Mouse (Mus musculus) forebrain, embryonic 14.5 days (tissue): ENCODE results near the gene Icosl. TPM values are rescaled to one million over a fixed set of nuclear protein-coding genes. Genes with fewer than 3 reads are reported as not detected.

ENCODE experiments used
- ATAC-seq: fragments of 200-750 bp; cut with Nextera tagmentation; 2 replicates; pipeline ENCODE4 v1.8.0; 2017; ENCODE audit warnings: mild to moderate bottlenecking, moderate library complexity
- DNase-seq: peaks from one replicate; pipeline ENCODE4 v3.0.0-alpha.2; 2015; ENCODE audit warnings: low spot score
- H3K27ac ChIP-seq: fragments of 300-500 bp; sonication (generic); 2 replicates; pipeline ENCODE4 v1.5.1; 2014; ENCODE audit warnings: low read depth, mild to moderate bottlenecking, control low read depth, low read length, moderate library complexity
- H3K27me3 ChIP-seq: fragments of 300-500 bp; sonication (generic); replicated peaks from 2 replicates; pipeline ENCODE4 v1.6.1; 2014; ENCODE audit warnings: low read length, control low read depth, mixed read lengths; ENCODE audit not compliant: control insufficient read depth, insufficient read depth
- H3K36me3 ChIP-seq: fragments of 300-500 bp; sonication (generic); 2 replicates; pipeline ENCODE4 v1.6.1; 2014; ENCODE audit warnings: low read length, control low read depth; ENCODE audit not compliant: control insufficient read depth, insufficient read depth
- H3K4me1 ChIP-seq: fragments of 300-500 bp; sonication (generic); 2 replicates; pipeline ENCODE4 v1.6.1; 2014; ENCODE audit warnings: antibody characterized with exemption, low read length, control low read depth; ENCODE audit not compliant: control insufficient read depth, insufficient read depth
- H3K4me2 ChIP-seq: fragments of 300-500 bp; sonication (generic); 2 replicates; pipeline ENCODE4 v1.6.1; 2014; ENCODE audit warnings: mild to moderate bottlenecking, control low read depth, low read length
- H3K4me3 ChIP-seq: fragments of 300-500 bp; sonication (generic); 2 replicates; pipeline ENCODE4 v1.5.1; 2014; ENCODE audit warnings: low read depth, low read length, control low read depth
- H3K9ac ChIP-seq: fragments of 300-500 bp; sonication (generic); 2 replicates; pipeline ENCODE4 v1.6.1; 2014; ENCODE audit warnings: mild to moderate bottlenecking, low read length, control low read depth, moderate library complexity
- H3K9me3 ChIP-seq: fragments of 300-500 bp; sonication (generic); replicated peaks from 2 replicates; pipeline ENCODE4 v1.6.1; 2016; ENCODE audit warnings: low read length, control low read depth, mixed read lengths; ENCODE audit not compliant: control insufficient read depth
- WGBS: fragments of 180-500 bp; shearing (Covaris S2); extraction: QIAGEN DNeasy Blood & Tissue Kit; methylation state at CpG from one replicate; pipeline ENCODE4 v1.1.7; 2014; 5-methylcytosine and 5-hydroxymethylcytosine counted together
- polyA plus RNA-seq: library from polyadenylated mRNA; unstranded; fragments of >200 nt; fragmentation: Nextera tagmentation; extraction: Ambion mirVana; gene quantifications from 2 replicates; pipeline ENCODE4 v1.2.1, GENCODE M21; 2014

The Icosl gene
- polyA plus RNA-seq, 1 experiment from 2014 or later = 0.60 TPM

DNA sequence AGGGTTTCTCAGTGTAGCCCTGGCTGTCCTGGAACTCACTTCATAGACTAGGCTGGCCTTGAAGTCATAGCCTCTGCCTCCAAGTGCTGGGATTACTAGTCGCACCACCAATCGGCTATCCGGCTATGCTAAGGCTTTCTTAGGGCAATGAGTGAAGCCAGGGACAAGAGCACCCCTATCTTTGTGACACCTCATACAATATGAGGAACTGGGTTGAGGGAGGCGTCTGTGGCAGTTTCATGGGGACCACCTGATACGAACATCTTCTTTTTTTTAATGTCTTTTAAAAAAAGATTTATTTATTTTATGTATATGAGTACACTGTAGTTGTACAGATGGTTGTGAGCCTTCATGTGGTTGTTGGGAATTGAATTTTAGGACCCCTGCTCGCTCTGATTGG lies 16.6 kb downstream of the Icosl start:
- no peak overlapping the region for H3K27ac ChIP-seq
- no peaks in the 10 kb centered on the region for H3K4me1 ChIP-seq
- no peaks in the 10 kb centered on the region for H3K9me3 ChIP-seq
- H3K27me3 ChIP-seq = no peaks in the 10 kb centered on the region
- H3K9ac ChIP-seq = no peak overlapping the region
- H3K36me3 ChIP-seq = no peaks in the 10 kb centered on the region
- DNase-seq (no peak), ATAC-seq (no peak)
- H3K4me3 ChIP-seq = no peak overlapping the region
- no peak overlapping the region for H3K4me2 ChIP-seq
- WGBS = 96% methylated on average over 6 of the region's 6 CpGs

DNA sequence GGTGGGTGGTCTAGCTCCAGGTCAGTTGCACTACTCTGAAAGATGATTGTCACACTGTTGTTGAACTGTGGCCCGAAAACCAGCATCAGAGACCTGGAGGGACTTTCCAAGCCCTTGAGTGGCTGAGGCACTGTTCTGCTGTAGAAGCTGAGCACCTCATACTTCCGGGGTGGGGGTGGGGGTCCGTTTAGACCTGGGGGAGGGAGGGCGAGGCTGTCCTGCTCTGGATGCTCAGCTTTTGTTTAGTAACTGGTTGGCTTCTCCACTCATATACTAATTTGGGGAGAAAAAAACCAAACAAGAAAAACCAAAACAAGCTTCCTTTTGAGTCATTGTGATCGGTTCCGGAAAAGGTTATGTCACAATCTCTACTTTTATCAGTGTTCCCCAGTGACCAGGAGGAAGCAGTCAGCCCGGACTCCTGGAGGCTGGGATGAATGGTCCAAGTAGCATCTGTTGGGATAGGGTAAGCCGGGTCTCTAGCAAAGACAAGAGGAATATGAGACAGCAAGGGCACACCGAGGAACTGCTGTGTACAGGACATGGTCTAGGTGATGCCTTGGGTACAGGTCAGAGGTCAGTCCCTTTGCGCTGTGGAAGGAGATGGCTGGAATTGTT lies 17.5 kb downstream of the Icosl start:
- no peaks in the 10 kb centered on the region for H3K36me3 ChIP-seq
- H3K4me3 ChIP-seq = no peak overlapping the region
- H3K9ac ChIP-seq = no peak overlapping the region
- H3K4me1 ChIP-seq = no peaks in the 10 kb centered on the region
- WGBS = 83% methylated on average over 10 of the region's 10 CpGs
- ATAC-seq = no peak
- no peaks in the 10 kb centered on the region for H3K27me3 ChIP-seq
- H3K9me3 ChIP-seq = no peaks in the 10 kb centered on the region
- no peak overlapping the region for H3K27ac ChIP-seq
- no peak overlapping the region for H3K4me2 ChIP-seq
- no peak for DNase-seq

- H3K9me3 ChIP-seq = no peaks in the 10 kb centered on the region
- WGBS = 81% methylated on average over 6 of the region's 6 CpGs
- ATAC-seq = no peak
Observed at GRCm38 (mm10) chr10:78087101-78087511, 18.0 kb downstream of the Icosl start.

GRCm38 (mm10) chr10:78090246-78090645 lies 21.1 kb downstream of the Icosl start:
- Histone ChIP-seq H3K4me1 (no peaks in the 10 kb centered on the region), H3K27me3 (no peaks in the 10 kb centered on the region), H3K9me3 (no peaks in the 10 kb centered on the region), H3K27ac (no peak overlapping the region), H3K9ac (no peak overlapping the region), H3K36me3 (no peaks in the 10 kb centered on the region), H3K4me3 (no peak overlapping the region), H3K4me2 (no peak overlapping the region)
- 65% methylated on average over 6 of the region's 6 CpGs for WGBS
- ATAC-seq = no peak
- no peak for DNase-seq

More at GRCm38 (mm10) chr10:78087101-78087511, 18.0 kb downstream of the Icosl start:
- Histone ChIP-seq H3K36me3 (no peaks in the 10 kb centered on the region), H3K27ac (no peak overlapping the region), H3K27me3 (no peaks in the 10 kb centered on the region), H3K4me3 (no peak overlapping the region), H3K9ac (no peak overlapping the region), H3K4me1 (no peaks in the 10 kb centered on the region), H3K4me2 (no peak overlapping the region)
- no peak for DNase-seq

- H3K36me3 ChIP-seq = no peaks in the 10 kb centered on the region
Observed at GRCm38 (mm10) chr10:78090706-78091491, 21.8 kb downstream of the Icosl start.

GRCm38 (mm10) chr10:78091865-78092724 lies 23.0 kb downstream of the Icosl start:
- 88% methylated on average over 23 of the region's 23 CpGs for WGBS
- H3K4me1 ChIP-seq = no peaks in the 10 kb centered on the region
- H3K4me2 ChIP-seq = no peak overlapping the region
- no peak overlapping the region for H3K4me3 ChIP-seq
- DNase-seq (no peak), ATAC-seq (no peak)
- no peaks in the 10 kb centered on the region for H3K27me3 ChIP-seq
- H3K9ac ChIP-seq = no peak overlapping the region
- no peak overlapping the region for H3K27ac ChIP-seq
- H3K9me3 ChIP-seq = no peaks in the 10 kb centered on the region
- no peaks in the 10 kb centered on the region for H3K36me3 ChIP-seq

More at GRCm38 (mm10) chr10:78090706-78091491, 21.8 kb downstream of the Icosl start:
- ATAC-seq (no peak), DNase-seq (no peak)
- Histone ChIP-seq H3K4me3 (no peak overlapping the region), H3K27me3 (no peaks in the 10 kb centered on the region), H3K4me2 (no peak overlapping the region), H3K9me3 (no peaks in the 10 kb centered on the region), H3K4me1 (no peaks in the 10 kb centered on the region), H3K9ac (no peak overlapping the region), H3K27ac (no peak overlapping the region)
- WGBS = 89% methylated on average over 4 of the region's 4 CpGs

DNA sequence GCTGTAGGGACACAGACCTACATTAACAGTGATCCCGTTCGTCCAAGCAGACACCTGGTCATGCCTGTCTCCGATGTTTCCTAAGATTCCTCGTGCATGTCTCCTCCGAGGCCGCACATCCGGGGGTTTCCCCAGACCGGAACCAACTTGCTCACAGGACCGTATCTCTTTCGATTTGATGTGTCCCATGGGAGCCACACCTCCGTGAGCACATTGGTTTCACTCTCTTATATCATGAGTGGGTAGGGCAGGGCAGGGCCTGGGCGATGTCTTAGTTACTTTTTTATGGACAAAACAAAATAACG lies 23.6 kb downstream of the Icosl start:
- Histone ChIP-seq H3K4me2 (no peak overlapping the region), H3K9me3 (no peaks in the 10 kb centered on the region), H3K27ac (no peak overlapping the region), H3K4me1 (no peaks in the 10 kb centered on the region), H3K36me3 (no peaks in the 10 kb centered on the region), H3K27me3 (no peaks in the 10 kb centered on the region), H3K9ac (no peak overlapping the region), H3K4me3 (no peak overlapping the region)
- DNase-seq = no peak
- ATAC-seq = no peak
- WGBS = 91% methylated on average over 13 of the region's 13 CpGs

DNA sequence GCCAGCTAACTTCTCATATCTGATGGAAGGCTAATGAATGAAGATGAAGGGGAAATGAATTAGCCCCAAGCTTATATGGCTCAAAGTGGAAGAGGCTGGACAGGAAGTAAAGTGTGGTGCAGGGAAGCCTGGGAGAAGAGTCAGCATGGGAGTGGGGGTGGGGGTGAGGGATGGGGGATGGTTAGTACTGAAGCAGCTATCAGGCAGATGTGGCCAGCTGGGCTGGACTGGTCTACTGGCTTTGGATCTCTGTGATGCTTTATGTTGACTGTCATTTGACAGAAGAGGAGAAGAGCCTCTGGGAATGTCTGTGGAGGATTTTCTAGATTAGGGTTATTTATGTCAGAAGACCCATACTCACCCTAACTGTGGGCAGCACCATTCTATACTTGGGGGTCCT lies 26.1 kb downstream of the Icosl start:
- Histone ChIP-seq H3K36me3 (no peaks in the 10 kb centered on the region), H3K27ac (no peak overlapping the region), H3K27me3 (no peaks in the 10 kb centered on the region), H3K9me3 (no peaks in the 10 kb centered on the region), H3K4me3 (no peak overlapping the region), H3K4me1 (no peaks in the 10 kb centered on the region), H3K9ac (no peak overlapping the region), H3K4me2 (no peak overlapping the region)
- no peak for DNase-seq
- no peak for ATAC-seq
